Mouse (Mus musculus) embryonic facial prominence, embryonic 13.5 days (tissue): ENCODE data around the gene Itgb4. TPM values are rescaled to one million over a fixed set of nuclear protein-coding genes. Genes with fewer than 3 reads are reported as not detected.

Source experiments
- ATAC-seq: fragments of 200-750 bp; cut with Nextera tagmentation; 2 replicates; pipeline ENCODE4 v1.8.0; 2017; ENCODE audit warnings: low read depth; ENCODE audit not compliant: insufficient number of reproducible peaks, insufficient read depth, low FRiP score, low TSS enrichment
- H3K27ac ChIP-seq: fragments of 300-500 bp; sonication (generic); 2 replicates; pipeline ENCODE4 v1.5.1; 2015; ENCODE audit warnings: moderate library complexity, mild to moderate bottlenecking, inconsistent platforms
- H3K27me3 ChIP-seq: fragments of 300-500 bp; sonication (generic); 2 replicates; pipeline ENCODE4 v1.6.1; 2015; ENCODE audit warnings: mild to moderate bottlenecking, inconsistent platforms
- H3K36me3 ChIP-seq: fragments of 300-500 bp; sonication (generic); 2 replicates; pipeline ENCODE4 v1.6.1; 2015; ENCODE audit warnings: mild to moderate bottlenecking, inconsistent platforms
- H3K4me1 ChIP-seq: fragments of 300-500 bp; sonication (generic); 2 replicates; pipeline ENCODE4 v1.6.1; 2015; ENCODE audit warnings: inconsistent platforms
- H3K4me2 ChIP-seq: fragments of 300-500 bp; sonication (generic); 2 replicates; pipeline ENCODE4 v1.6.1; 2015; ENCODE audit warnings: moderate library complexity, mild to moderate bottlenecking, inconsistent platforms
- H3K4me3 ChIP-seq: fragments of 300-500 bp; sonication (generic); 2 replicates; pipeline ENCODE4 v1.5.1; 2015; ENCODE audit warnings: mild to moderate bottlenecking, inconsistent platforms
- H3K9ac ChIP-seq: fragments of 300-500 bp; sonication (generic); 2 replicates; pipeline ENCODE4 v1.6.1; 2015; ENCODE audit warnings: mild to moderate bottlenecking, inconsistent platforms
- H3K9me3 ChIP-seq: fragments of 300-500 bp; sonication (generic); 2 replicates; pipeline ENCODE4 v1.6.1; 2016; ENCODE audit warnings: inconsistent platforms
- WGBS: fragments of 180-500 bp; shearing (Covaris S2); methylation state at CpG from one replicate; pipeline ENCODE4 v1.1.7; 2015; ENCODE audit warnings: mixed read lengths; 5-methylcytosine and 5-hydroxymethylcytosine counted together
- polyA plus RNA-seq: library from polyadenylated mRNA; unstranded; fragments of >200 nt; fragmentation: Nextera tagmentation; extraction: Ambion mirVana; gene quantifications from 2 replicates; pipeline ENCODE4 v1.2.1, GENCODE M21; 2015

The Itgb4 gene
- polyA plus RNA-seq, 1 experiment from 2014 or later, result 11.6 TPM

DNA sequence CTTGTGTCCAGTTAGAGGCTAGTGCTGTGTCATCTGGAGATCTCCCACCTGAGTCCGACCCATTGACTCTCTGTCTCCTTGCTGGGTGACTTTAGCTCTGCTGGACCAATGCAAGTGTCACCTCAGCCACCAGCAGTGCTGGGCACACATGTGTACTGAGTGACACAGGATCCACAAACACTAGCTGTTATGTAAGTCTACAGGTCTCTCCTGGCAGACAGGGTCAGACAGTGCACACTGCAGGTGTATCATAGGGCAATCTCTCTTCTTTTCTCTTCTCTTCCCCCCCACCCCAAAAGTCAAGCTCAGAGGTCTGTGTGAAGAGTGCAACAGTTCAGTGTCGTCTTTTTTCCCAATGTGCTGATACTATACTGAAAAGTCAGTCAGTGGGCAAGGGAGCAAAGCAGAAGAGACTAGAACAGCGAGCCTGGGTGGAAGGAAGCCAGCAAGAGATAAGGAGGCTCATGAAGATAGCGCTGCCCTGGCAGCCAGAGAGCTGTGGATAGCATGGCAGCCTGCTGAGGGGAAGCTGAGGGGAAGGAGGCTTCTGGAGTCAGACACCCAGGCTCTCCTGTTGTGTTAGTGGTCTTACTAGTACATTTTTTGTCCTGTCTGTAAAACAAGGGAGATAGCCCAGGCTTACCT lies 82.8 kb downstream of the Itgb4 start:
- H3K27me3 ChIP-seq, result no peaks in the 10 kb centered on the region
- ATAC-seq, result no peak
- H3K9ac ChIP-seq, result 0 out of 2 replicates have a peak overlapping the region, but pooled peaks have one; percentile 32
- no peak overlapping the region for H3K4me3 ChIP-seq
- H3K36me3 ChIP-seq, result peaks cover 100% of the 10 kb centered on the region
- no peak overlapping the region for H3K4me2 ChIP-seq
- H3K4me1 ChIP-seq, result no peaks in the 10 kb centered on the region
- WGBS, result 87% methylated on average over 4 of the region's 4 CpGs
- H3K27ac ChIP-seq, result no peak overlapping the region
- H3K9me3 ChIP-seq, result no peaks in the 10 kb centered on the region

Other genes starting within 250 kb of the Itgb4 start
- gene Tmem94, start 209.3 kb upstream of the Itgb4 start, polyA plus RNA-seq, result 24.8 and 24.9 TPM in 2 replicates
- gene Caskin2, start 161.1 kb upstream of the Itgb4 start, polyA plus RNA-seq, result 16.1 and 17.3 TPM in 2 replicates
- 31.3 and 34.6 TPM in 2 replicates for gene Tsen54, start 160.0 kb upstream of the Itgb4 start, polyA plus RNA-seq
- 8.1 and 9.5 TPM in 2 replicates for gene Llgl2, start 150.7 kb upstream of the Itgb4 start, polyA plus RNA-seq
- gene Myo15b, start 116.3 kb upstream of the Itgb4 start, polyA plus RNA-seq, result 0.67 and 1.0 TPM in 2 replicates
- 3.3 and 3.4 TPM in 2 replicates for gene Smim5, start 74.7 kb upstream of the Itgb4 start, polyA plus RNA-seq
- 1.1 and 1.2 TPM in 2 replicates for gene Smim6, start 62.7 kb upstream of the Itgb4 start, polyA plus RNA-seq
- 47.0 and 53.9 TPM in 2 replicates for gene Sap30bp, start 41.4 kb upstream of the Itgb4 start, polyA plus RNA-seq
- 22.9 and 24.9 TPM in 2 replicates for gene Recql5, start 41.2 kb upstream of the Itgb4 start, polyA plus RNA-seq
- gene Galk1, start 38.0 kb downstream of the Itgb4 start, polyA plus RNA-seq, result 169 and 189 TPM in 2 replicates
- 2,264 and 2,363 TPM in 2 replicates for gene H3f3b, start 53.3 kb downstream of the Itgb4 start, polyA plus RNA-seq
- gene Unk, start 55.6 kb downstream of the Itgb4 start, polyA plus RNA-seq, result 40.7 and 44.9 TPM in 2 replicates
- gene Unc13d, start 103.3 kb downstream of the Itgb4 start, polyA plus RNA-seq, result 2.7 and 2.9 TPM in 2 replicates
- gene Wbp2, start 112.3 kb downstream of the Itgb4 start, polyA plus RNA-seq, result 48.8 and 52.0 TPM in 2 replicates
- 8.6 and 9.4 TPM in 2 replicates for gene Trim47, start 152.5 kb downstream of the Itgb4 start, polyA plus RNA-seq
- 2.8 and 3.2 TPM in 2 replicates for gene Trim65, start 156.4 kb downstream of the Itgb4 start, polyA plus RNA-seq
- 75.2 and 80.0 TPM in 2 replicates for gene Mrpl38, start 164.2 kb downstream of the Itgb4 start, polyA plus RNA-seq
- gene Fbf1, start 193.5 kb downstream of the Itgb4 start, polyA plus RNA-seq, result 49.5 and 60.3 TPM in 2 replicates
- 59.7 and 74.1 TPM in 2 replicates for gene Ten1, start 224.1 kb downstream of the Itgb4 start, polyA plus RNA-seq
- 21.4 and 24.5 TPM in 2 replicates for gene Acox1, start 224.3 kb downstream of the Itgb4 start, polyA plus RNA-seq